Mouse (Mus musculus): ENCODE results near the gene Tmem202.

Gene Tmem202

GRCm38 (mm10) chr9:59539441-59540137 lies at the start of gene Tmem202, which contains the start of gene Hexa:
Gene Tmem202 (minus strand): TSS chr9:59539847.
Gene Hexa (plus strand): TSS chr9:59539540.
- DNase-seq = peak; percentile 88

- peak; percentile 10 for DNase-seq
Observed at GRCm38 (mm10) chr9:59588710-59589671, 49.3 kb upstream of the Tmem202 start.

GRCm38 (mm10) chr9:59588252-59588651 lies 48.6 kb upstream of the Tmem202 start:
- DNase-seq = no peak

GRCm38 (mm10) chr9:59584871-59585308 lies 45.2 kb upstream of the Tmem202 start:
- DNase-seq = peak; percentile 85

GRCm38 (mm10) chr9:59578505-59578867 lies 38.8 kb upstream of the Tmem202 start:
- no peak for DNase-seq

- peak; percentile 94 for DNase-seq
Observed at GRCm38 (mm10) chr9:59577844-59578504, 38.3 kb upstream of the Tmem202 start, which contains the start of gene Celf6. Gene Celf6 (plus strand): TSS chr9:59577917.

- DNase-seq = no peak
Observed at GRCm38 (mm10) chr9:59577401-59577800, 37.8 kb upstream of the Tmem202 start.

- no peak for DNase-seq
Observed at GRCm38 (mm10) chr9:59571852-59572251, 32.2 kb upstream of the Tmem202 start.

- DNase-seq = peak; percentile 77
Observed at GRCm38 (mm10) chr9:59567111-59567510, 27.5 kb upstream of the Tmem202 start.

- peak; percentile 86 for DNase-seq
Observed at GRCm38 (mm10) chr9:59565600-59565999, 26.0 kb upstream of the Tmem202 start.

- DNase-seq = no peak
Observed at GRCm38 (mm10) chr9:59553719-59554118, 14.1 kb upstream of the Tmem202 start.

GRCm38 (mm10) chr9:59552610-59553009 lies 13.0 kb upstream of the Tmem202 start:
- no peak for DNase-seq

GRCm38 (mm10) chr9:59551620-59552031 lies 12.0 kb upstream of the Tmem202 start:
- DNase-seq = peak; percentile 48

- DNase-seq = no peak
Observed at GRCm38 (mm10) chr9:59551017-59551416, 11.4 kb upstream of the Tmem202 start.

GRCm38 (mm10) chr9:59550077-59550476 lies 10.4 kb upstream of the Tmem202 start:
- DNase-seq = no peak

GRCm38 (mm10) chr9:59548961-59549487 lies 9.4 kb upstream of the Tmem202 start:
- no peak for DNase-seq

- no peak for DNase-seq
Observed at GRCm38 (mm10) chr9:59547869-59548268, 8.2 kb upstream of the Tmem202 start.

GRCm38 (mm10) chr9:59544739-59545138 lies 5.1 kb upstream of the Tmem202 start:
- no peak for DNase-seq

GRCm38 (mm10) chr9:59542766-59543324 lies 3.2 kb upstream of the Tmem202 start:
- DNase-seq = peak; percentile 31

- DNase-seq = no peak
Observed at GRCm38 (mm10) chr9:59541617-59542016, 2.0 kb upstream of the Tmem202 start.

GRCm38 (mm10) chr9:59537651-59538050 lies 2.0 kb downstream of the Tmem202 start:
- peak; percentile 31 for DNase-seq

GRCm38 (mm10) chr9:59533889-59534288 lies 5.8 kb downstream of the Tmem202 start:
- peak; percentile 40 for DNase-seq

Data from lung, postnatal 10 days (tissue).